Mouse (Mus musculus) ES-Bruce4 (cell line): ENCODE results near the gene Tmigd3. TPM values are rescaled to one million over a fixed set of nuclear protein-coding genes. Genes with fewer than 3 reads are reported as not detected.
A peak's percentile ranks its signal among the peaks of the same experiment; 100 is the strongest.

ENCODE experiments used
- H3K27ac ChIP-seq: 2 replicates; pipeline ENCODE4 v1.5.1; 2012; ENCODE audit warnings: low read length, inconsistent platforms; ENCODE audit not compliant: insufficient read depth
- H3K27me3 ChIP-seq: 2 replicates; pipeline ENCODE4 v1.6.1; 2012; ENCODE audit warnings: mild to moderate bottlenecking, low read length, inconsistent platforms; ENCODE audit not compliant: control insufficient read depth, poor library complexity, insufficient read depth, severe bottlenecking
- H3K36me3 ChIP-seq: 2 replicates; pipeline ENCODE4 v1.6.1; 2012; ENCODE audit warnings: inconsistent platforms, mild to moderate bottlenecking, low read length, moderate library complexity; ENCODE audit not compliant: control insufficient read depth, poor library complexity, insufficient read depth, severe bottlenecking
- H3K4me1 ChIP-seq: one replicate; pipeline ENCODE4 v1.8.1; 2011; ENCODE audit warnings: low read length; ENCODE audit not compliant: control insufficient read depth, insufficient read depth
- H3K4me3 ChIP-seq: 2 replicates; pipeline ENCODE4 v1.5.1; 2011; ENCODE audit warnings: low read depth, mild to moderate bottlenecking, low read length
- H3K9ac ChIP-seq: 2 replicates; pipeline ENCODE4 v1.6.1; 2012; ENCODE audit warnings: low read depth, mild to moderate bottlenecking, inconsistent platforms; ENCODE audit not compliant: poor library complexity, severe bottlenecking
- H3K9me3 ChIP-seq: replicated peaks from 2 replicates; pipeline ENCODE4 v1.6.1; 2012; ENCODE audit warnings: mild to moderate bottlenecking, low read length, inconsistent platforms; ENCODE audit not compliant: control insufficient read depth, poor library complexity, insufficient read depth, severe bottlenecking
- CTCF ChIP-seq: IDR thresholded peaks from one replicate; pipeline ENCODE4 v1.8.1; 2011; ENCODE audit warnings: low read depth, low read length
- EP300 ChIP-seq: IDR thresholded peaks from 2 replicates; pipeline ENCODE4 v1.6.1; 2011; ENCODE audit warnings: low read depth, low read length; ENCODE audit not compliant: insufficient read depth
- POLR2A ChIP-seq: IDR thresholded peaks from one replicate; pipeline ENCODE4 v1.8.1; 2011; ENCODE audit warnings: low read length; ENCODE audit not compliant: insufficient read depth
- polyA plus RNA-seq: library from polyadenylated mRNA; stranded (reverse); fragments of >200 nt; gene quantifications from 2 replicates; pipeline ENCODE4 v1.2.4, GENCODE M21; 2011; ENCODE audit warnings: low read depth; ENCODE audit not compliant: missing spikeins, insufficient read depth, insufficient read length

Gene Tmigd3
- polyA plus RNA-seq, 1 experiment: not detected

DNA sequence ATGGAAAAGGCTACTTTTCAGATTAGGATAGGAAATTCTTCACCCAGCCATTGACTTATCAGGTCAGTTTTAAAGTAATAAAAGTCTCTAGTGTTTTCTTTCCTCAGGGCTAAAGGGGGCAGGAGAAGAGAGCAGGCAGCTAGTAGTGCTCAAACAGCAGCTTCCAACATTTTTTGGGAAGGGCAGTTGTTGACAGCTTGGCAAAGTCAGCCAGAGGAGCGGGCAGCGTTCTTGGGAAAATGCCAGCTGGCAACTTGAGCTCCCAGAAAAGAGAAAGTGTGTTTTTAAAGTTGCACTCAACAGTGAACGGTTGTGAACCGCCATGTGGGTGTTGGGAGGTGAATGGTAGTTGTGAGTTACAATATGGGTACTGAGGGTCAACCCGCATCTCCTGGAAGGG lies 64.3 kb downstream of the Tmigd3 start:
- TF ChIP-seq EP300 (no peak), POLR2A (no peak), CTCF (no peak)
- H3K36me3 ChIP-seq: no peaks in the 10 kb centered on the region
- no peaks in the 10 kb centered on the region for H3K4me1 ChIP-seq
- no peak overlapping the region for H3K27ac ChIP-seq
- no peaks in the 10 kb centered on the region for H3K9me3 ChIP-seq
- no peak overlapping the region for H3K9ac ChIP-seq
- H3K27me3 ChIP-seq: no peaks in the 10 kb centered on the region
- H3K4me3 ChIP-seq: no peak overlapping the region

DNA sequence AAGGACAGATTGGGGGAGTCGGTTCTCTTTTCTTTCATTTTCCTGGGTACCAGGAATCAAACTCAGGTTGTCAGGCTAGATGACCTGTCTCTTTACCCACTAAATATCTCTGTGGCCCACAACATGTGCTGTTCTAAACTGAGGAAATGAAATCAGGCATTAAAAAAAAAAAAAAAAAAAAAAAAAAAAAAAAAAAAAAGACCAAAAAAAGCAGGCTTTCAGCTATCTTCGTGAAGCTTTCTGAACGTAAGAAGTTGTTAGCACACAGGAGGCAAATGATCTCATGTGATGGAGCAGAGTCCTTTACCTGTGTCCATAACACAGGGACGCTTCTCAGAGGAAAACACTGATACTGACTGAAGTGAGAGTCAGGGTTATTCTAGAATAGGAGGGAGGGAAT lies 65.4 kb downstream of the Tmigd3 start:
- Histone ChIP-seq H3K27ac (no peak overlapping the region), H3K4me3 (no peak overlapping the region), H3K9me3 (no peaks in the 10 kb centered on the region), H3K36me3 (no peaks in the 10 kb centered on the region), H3K9ac (no peak overlapping the region), H3K27me3 (no peaks in the 10 kb centered on the region), H3K4me1 (no peaks in the 10 kb centered on the region)
- TF ChIP-seq EP300: no peak
- no peak for TF ChIP-seq CTCF
- TF ChIP-seq POLR2A: no peak

DNA sequence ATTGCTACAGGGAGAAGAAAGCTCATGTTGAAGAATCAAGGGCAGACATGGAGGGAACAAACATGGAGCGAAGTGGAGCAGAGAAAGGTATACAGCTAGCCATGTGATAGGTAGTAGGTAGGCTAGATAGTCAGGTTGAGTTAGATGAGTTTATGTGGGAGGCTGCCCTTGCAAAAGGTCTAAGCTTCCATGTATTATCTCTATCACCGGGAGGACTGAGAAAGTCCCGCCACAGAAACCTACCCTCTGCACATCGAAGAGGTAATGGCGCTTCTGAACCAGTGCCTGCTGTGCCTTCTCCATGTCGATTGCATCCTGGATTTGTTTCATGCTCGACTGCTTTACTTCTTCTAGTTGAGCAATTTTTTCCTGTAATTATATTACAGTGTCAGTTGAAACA lies 80.6 kb downstream of the Tmigd3 start:
- TF ChIP-seq POLR2A: no peak
- TF ChIP-seq EP300: no peak
- TF ChIP-seq CTCF: no peak
- Histone ChIP-seq H3K36me3 (peaks cover 64% of the 10 kb centered on the region), H3K4me1 (no peaks in the 10 kb centered on the region)

DNA sequence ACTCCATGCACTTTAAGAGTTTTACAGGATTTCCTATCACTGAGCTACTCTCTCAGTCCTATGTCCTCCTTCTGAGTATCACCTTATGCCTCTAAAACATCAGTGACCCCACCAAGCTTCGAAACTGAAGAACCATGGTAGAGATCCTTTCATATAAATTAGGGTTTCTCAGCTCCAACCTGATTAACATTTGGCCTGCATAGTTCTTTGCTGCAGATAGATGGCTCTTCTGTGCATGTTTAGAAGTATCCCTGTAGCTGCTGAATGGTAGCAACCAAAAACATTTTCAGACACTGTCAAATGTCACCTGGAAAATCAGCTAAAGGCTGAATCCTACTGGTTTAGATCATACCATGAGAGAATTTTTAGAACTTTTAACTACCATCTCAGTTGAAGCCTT lies 86.5 kb downstream of the Tmigd3 start:
- Histone ChIP-seq H3K36me3 (peaks cover 48% of the 10 kb centered on the region), H3K4me3 (no peak overlapping the region), H3K9me3 (no peaks in the 10 kb centered on the region), H3K27me3 (no peaks in the 10 kb centered on the region), H3K9ac (peak overlapping the region; percentile 88; the same call in 1 of the 2 replicates), H3K4me1 (no peaks in the 10 kb centered on the region), H3K27ac (no peak overlapping the region)
- TF ChIP-seq CTCF: no peak
- no peak for TF ChIP-seq POLR2A
- TF ChIP-seq EP300: no peak

More for the DNA sequence above, 80.6 kb downstream of the Tmigd3 start:
- Histone ChIP-seq H3K9me3 (no peaks in the 10 kb centered on the region), H3K27ac (no peak overlapping the region), H3K27me3 (no peaks in the 10 kb centered on the region), H3K4me3 (no peak overlapping the region), H3K9ac (no peak overlapping the region)

DNA sequence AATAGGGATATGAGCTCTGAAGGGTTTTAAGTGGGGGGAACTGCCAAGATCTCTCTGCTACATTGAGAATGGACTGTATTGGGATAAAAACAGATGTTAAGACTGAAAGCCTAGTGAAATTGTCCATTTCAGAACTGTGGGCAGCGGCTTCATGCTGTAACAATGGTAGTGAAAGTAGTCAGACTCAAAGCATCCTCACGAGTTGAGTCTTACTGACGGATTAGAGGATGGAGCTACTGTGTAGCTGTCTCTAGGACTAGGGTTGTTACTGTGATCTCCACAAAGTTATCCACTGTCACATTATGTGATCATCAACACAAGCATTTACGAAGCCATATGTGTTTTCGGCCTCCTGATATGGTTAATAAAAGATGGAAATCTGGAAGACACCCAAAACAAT lies 87.5 kb downstream of the Tmigd3 start:
- peak overlapping the region; percentile 88 for H3K9ac ChIP-seq
- H3K36me3 ChIP-seq: peaks cover 51% of the 10 kb centered on the region
- no peaks in the 10 kb centered on the region for H3K4me1 ChIP-seq
- H3K27me3 ChIP-seq: no peaks in the 10 kb centered on the region
- no peaks in the 10 kb centered on the region for H3K9me3 ChIP-seq
- H3K27ac ChIP-seq: no peak overlapping the region
- peak overlapping the region; percentile 89 for H3K4me3 ChIP-seq
- TF ChIP-seq CTCF: no peak
- no peak for TF ChIP-seq EP300
- no peak for TF ChIP-seq POLR2A

DNA sequence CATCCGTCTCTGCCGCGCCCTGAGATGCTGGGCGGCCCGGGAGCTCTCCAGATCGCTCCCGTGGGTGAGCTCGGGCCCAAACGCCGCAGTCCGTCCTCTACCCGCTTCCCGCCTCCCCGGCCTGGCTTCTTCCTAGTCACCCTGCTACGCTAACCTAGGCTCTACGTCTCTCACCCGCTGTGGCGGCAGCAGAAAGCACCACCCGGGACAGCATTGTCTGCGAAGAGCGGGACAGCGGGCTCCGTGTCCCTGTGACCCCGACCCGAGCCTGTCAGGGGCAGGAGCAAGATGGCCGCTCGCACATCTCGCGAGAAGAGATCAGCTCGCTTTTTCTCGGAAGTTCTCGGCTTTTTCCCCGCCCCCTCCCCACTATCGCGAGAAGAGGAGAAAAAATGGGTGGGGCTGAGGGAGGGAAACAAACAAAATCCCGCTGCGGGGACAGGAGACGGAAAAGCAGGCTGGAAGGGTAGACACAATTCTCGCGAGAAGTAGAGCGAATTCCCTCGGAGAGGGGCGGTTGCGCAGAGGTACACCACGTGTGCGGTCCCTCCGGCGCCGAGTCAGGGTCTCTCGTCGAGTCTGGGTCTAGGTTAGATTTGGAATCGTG lies 88.4 kb downstream of the Tmigd3 start, which contains the start of gene Wdr77:
Gene Wdr77, plus strand, starts transcription at position 396 of the 607 bp plus-strand sequence.
- H3K9ac ChIP-seq: peak within 1 kb of the TSS; percentile 92
- H3K27me3 ChIP-seq: no peaks in the 10 kb centered on the region
- peak within 1 kb of the TSS; percentile 32; the same call in 1 of the 2 replicates for H3K27ac ChIP-seq
- no peaks in the 10 kb centered on the region for H3K4me1 ChIP-seq
- peaks cover 54% of the 10 kb centered on the region for H3K36me3 ChIP-seq
- TF ChIP-seq POLR2A: peak; percentile 66
- TF ChIP-seq EP300: no peak
- no peak for TF ChIP-seq CTCF
- peak within 1 kb of the TSS; percentile 89 for H3K4me3 ChIP-seq
- H3K9me3 ChIP-seq: no peaks in the 10 kb centered on the region
